Comparison of ENCODE assay signal across 16 mouse cellular contexts in the genomic region with DNA sequence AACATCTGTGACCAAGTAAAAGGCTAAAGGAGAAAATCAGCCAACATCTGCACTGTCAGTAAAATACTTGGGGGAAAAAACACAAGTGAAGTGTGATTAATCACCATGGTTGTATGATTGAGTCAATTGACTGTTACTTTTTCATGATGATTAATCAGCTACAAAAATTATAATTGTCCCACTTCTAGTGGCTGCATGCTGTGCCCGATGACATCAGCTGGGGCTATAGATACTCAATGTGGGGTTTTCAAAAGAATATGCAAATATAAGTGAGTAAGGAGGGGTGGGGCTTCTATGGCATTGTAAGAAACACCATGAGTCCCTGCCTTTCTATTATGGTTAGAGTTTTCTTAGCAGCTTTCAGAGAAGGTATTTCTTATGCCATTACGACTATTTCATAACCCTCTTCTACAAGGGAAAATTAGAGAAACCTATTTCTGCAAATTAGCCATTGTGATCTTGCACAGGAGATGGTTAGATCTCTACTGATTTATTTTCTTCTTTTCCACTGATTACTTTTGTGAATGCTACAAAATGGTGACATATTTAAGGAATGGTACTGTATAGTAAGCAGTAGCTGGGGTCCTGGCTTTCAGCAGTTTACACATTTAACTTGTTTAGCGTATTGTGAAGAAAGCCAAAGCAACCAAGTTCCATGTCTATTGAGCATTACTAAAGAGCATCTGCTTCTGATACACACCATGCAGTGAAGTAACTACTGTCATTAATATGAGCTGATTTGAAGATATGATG.
"Had no signal": no experiment of that assay in that cellular context is flagged by ENCODE, and none has a peak within 500 bp of the region (broad histone marks: within the 10 kb centered on the region; RNA-seq: fewer than 3 reads in every experiment).

No protein-coding gene starts in this region.

- H3K4me2 ChIP-seq: kidney, embryonic 15.5 days; limb, embryonic 13.5 days; lung, embryonic 14.5 days; neural tube, embryonic 15.5 days had no signal

- H3K4me3 ChIP-seq: kidney, embryonic 15.5 days; limb, embryonic 13.5 days; midbrain, embryonic 10.5 days; myocyte; neural tube, embryonic 15.5 days had no signal

- H3K27me3 ChIP-seq: kidney, embryonic 15.5 days; limb, embryonic 13.5 days; neural tube, embryonic 15.5 days had no signal

- H3K36me3 ChIP-seq: kidney, embryonic 15.5 days; limb, embryonic 13.5 days; midbrain, embryonic 10.5 days; neural tube, embryonic 15.5 days had no signal

- H3K4me1 ChIP-seq: kidney, embryonic 15.5 days; limb, embryonic 13.5 days; midbrain, embryonic 10.5 days; neural tube, embryonic 15.5 days had no signal

- H3K9me3 ChIP-seq: kidney, embryonic 15.5 days; limb, embryonic 13.5 days; midbrain, embryonic 10.5 days; neural tube, embryonic 15.5 days had no signal

- DNase-seq: kidney, adult 2 months; kidney, postnatal 14 days; layer of hippocampus, postnatal 36 days; left cerebral cortex, postnatal 4 days; lung, embryonic 14.5 days; lung, postnatal 10 days; lung, postnatal 4 days; right cerebral cortex, postnatal 4 days; spleen, adult 18-20 months; thymus, adult 18-20 months; thymus, postnatal 14 days had no signal

- H3K27ac ChIP-seq: kidney, embryonic 15.5 days; limb, embryonic 13.5 days; midbrain, embryonic 10.5 days; neural tube, embryonic 15.5 days had no signal

- H3K9ac ChIP-seq: kidney, embryonic 15.5 days; limb, embryonic 13.5 days; lung, embryonic 14.5 days; neural tube, embryonic 15.5 days had no signal
